19 mouse cellular contexts compared by ENCODE assay signal in the genomic region with DNA sequence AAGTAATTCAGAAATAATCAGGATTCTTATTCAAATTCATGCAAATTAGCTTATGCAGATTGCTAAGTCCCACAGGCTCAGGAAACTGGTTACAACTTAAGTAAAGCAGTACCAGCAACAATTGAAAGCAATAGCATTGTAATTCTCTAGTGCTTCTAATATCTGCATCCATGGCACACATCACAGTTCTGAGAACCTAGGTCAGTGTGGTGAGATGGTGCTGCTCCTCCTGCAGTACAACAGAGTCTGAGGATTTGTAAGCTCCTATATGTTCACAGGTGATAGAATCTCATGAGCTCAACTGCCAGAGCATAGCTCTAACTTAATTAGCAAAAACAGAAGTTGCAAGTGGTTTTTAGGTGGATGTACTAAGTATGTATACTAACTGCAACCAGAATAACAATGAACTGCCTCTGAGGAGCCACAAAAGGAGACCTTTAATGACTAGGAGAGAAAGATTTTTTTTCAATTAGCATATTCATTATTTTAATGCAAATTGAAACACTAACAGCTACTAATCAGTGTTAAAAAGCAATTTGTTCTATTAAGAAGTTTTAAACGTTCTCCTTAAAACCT.
DNase-seq lines count a peak whose midpoint lies in the region; ATAC-seq and TF ChIP-seq lines count a peak whose summit lies in the region.
"Had no signal": no experiment of that assay in that cellular context is flagged by ENCODE, and none has a peak within 500 bp of the region (broad histone marks: within the 10 kb centered on the region; RNA-seq: fewer than 3 reads in every experiment).

No protein-coding gene starts in this region.

- no peak overlapping the region for H3K9ac ChIP-seq in forebrain, embryonic 13.5 days
- no peak overlapping the region for H3K9ac ChIP-seq in forebrain, embryonic 11.5 days (ENCODE audit: low read length)
- no peak overlapping the region for H3K9ac ChIP-seq in midbrain, embryonic 12.5 days (replicated peaks)
- no peak overlapping the region for H3K9ac ChIP-seq in hindbrain, postnatal 0 days (replicated peaks; ENCODE audit: low read length)
- H3K9ac ChIP-seq in neural tube, embryonic 15.5 days (replicated peaks), result no peak overlapping the region
- H3K9ac ChIP-seq: heart, embryonic 13.5 days had no signal

- no peaks in the 10 kb centered on the region for H3K36me3 ChIP-seq in forebrain, embryonic 13.5 days (ENCODE audit: poor library complexity, severe bottlenecking)
- no peaks in the 10 kb centered on the region for H3K36me3 ChIP-seq in forebrain, embryonic 11.5 days (ENCODE audit: control insufficient read depth, insufficient read depth, low read length)
- no peaks in the 10 kb centered on the region for H3K36me3 ChIP-seq in midbrain, embryonic 12.5 days
- no peaks in the 10 kb centered on the region for H3K36me3 ChIP-seq in midbrain, embryonic 10.5 days
- no peaks in the 10 kb centered on the region for H3K36me3 ChIP-seq in hindbrain, postnatal 0 days (ENCODE audit: insufficient read depth, low read length)
- H3K36me3 ChIP-seq in neural tube, embryonic 15.5 days, result no peaks in the 10 kb centered on the region
- H3K36me3 ChIP-seq: heart, embryonic 13.5 days had no signal

- no peak for TF ChIP-seq CTCF in hindbrain, postnatal 0 days (IDR thresholded peaks at IDR 0.05; ENCODE audit: low read depth)

- H3K27ac ChIP-seq in forebrain, embryonic 13.5 days, result no peak overlapping the region
- H3K27ac ChIP-seq in forebrain, embryonic 11.5 days (ENCODE audit: low read depth, low read length), result no peak overlapping the region
- no peak overlapping the region for H3K27ac ChIP-seq in midbrain, embryonic 12.5 days (replicated peaks)
- H3K27ac ChIP-seq in midbrain, embryonic 10.5 days (replicated peaks), result no peak overlapping the region
- H3K27ac ChIP-seq in hindbrain, postnatal 0 days, result no peak overlapping the region
- H3K27ac ChIP-seq in neural tube, embryonic 15.5 days (replicated peaks), result no peak overlapping the region
- H3K27ac ChIP-seq: heart, adult 2 months; heart, embryonic 13.5 days; kidney, postnatal 0 days had no signal

- DNase-seq in forebrain, embryonic 11.5 days (ENCODE audit: low spot score), result no peak
- DNase-seq in midbrain, embryonic 10.5 days (ENCODE audit: low spot score), result no peak
- DNase-seq in hindbrain, postnatal 0 days (ENCODE audit: low spot score), result no peak
- no peak for DNase-seq in frontal cortex, postnatal 10 days (ENCODE audit: low spot score in 2 of 2)
- DNase-seq in layer of hippocampus, postnatal 14 days (ENCODE audit: low spot score in 2 of 2), result no peak
- DNase-seq: cerebellum, adult 18-20 months; cerebellum, postnatal 14 days; gastrocnemius, postnatal 36 days; heart, adult 2 months; heart, postnatal 14 days; kidney, adult 18-20 months; lung, adult 18-20 months; lung, postnatal 10 days; retina, postnatal 1 day had no signal

- ATAC-seq in forebrain, embryonic 13.5 days, result peak; percentile 48; the same call in 1 of the 2 replicates
- ATAC-seq in forebrain, embryonic 11.5 days (replicated peaks; ENCODE audit: low FRiP score), result no peak
- ATAC-seq in midbrain, embryonic 12.5 days (ENCODE audit: low FRiP score, low read depth), result 0 out of 2 replicates have a peak, but pooled peaks have one; percentile 23
- ATAC-seq in hindbrain, postnatal 0 days, result 0 out of 2 replicates have a peak, but pooled peaks have one; percentile 35
- ATAC-seq in neural tube, embryonic 15.5 days (ENCODE audit: low FRiP score), result peak; percentile 86

- peaks cover 7% of the 10 kb centered on the region for H3K4me1 ChIP-seq in forebrain, embryonic 13.5 days
- no peaks in the 10 kb centered on the region for H3K4me1 ChIP-seq in forebrain, embryonic 11.5 days (replicated peaks; ENCODE audit: control insufficient read depth, insufficient read depth, low read length)
- H3K4me1 ChIP-seq in midbrain, embryonic 12.5 days, result no peaks in the 10 kb centered on the region
- no peaks in the 10 kb centered on the region for H3K4me1 ChIP-seq in midbrain, embryonic 10.5 days
- H3K4me1 ChIP-seq in hindbrain, postnatal 0 days (ENCODE audit: insufficient read depth, low read length), result no peaks in the 10 kb centered on the region
- H3K4me1 ChIP-seq in neural tube, embryonic 15.5 days, result no peaks in the 10 kb centered on the region
- H3K4me1 ChIP-seq: heart, embryonic 13.5 days had no signal

- H3K9me3 ChIP-seq in forebrain, embryonic 13.5 days (replicated peaks), result no peaks in the 10 kb centered on the region
- no peaks in the 10 kb centered on the region for H3K9me3 ChIP-seq in forebrain, embryonic 11.5 days (ENCODE audit: control insufficient read depth, low read length)
- H3K9me3 ChIP-seq in midbrain, embryonic 12.5 days, result no peaks in the 10 kb centered on the region
- no peaks in the 10 kb centered on the region for H3K9me3 ChIP-seq in midbrain, embryonic 10.5 days (replicated peaks)
- H3K9me3 ChIP-seq in hindbrain, postnatal 0 days (ENCODE audit: low read length), result no peaks in the 10 kb centered on the region
- no peaks in the 10 kb centered on the region for H3K9me3 ChIP-seq in neural tube, embryonic 15.5 days (replicated peaks)
- H3K9me3 ChIP-seq: heart, embryonic 13.5 days had no signal

- WGBS in forebrain, embryonic 13.5 days, result 16% methylated on average over 1 of the region's 1 CpGs
- 35% methylated on average over 1 of the region's 1 CpGs for WGBS in forebrain, embryonic 11.5 days
- WGBS in midbrain, embryonic 12.5 days, result 37% methylated on average over 1 of the region's 1 CpGs
- 51% methylated on average over 1 of the region's 1 CpGs for WGBS in midbrain, embryonic 10.5 days
- WGBS in hindbrain, postnatal 0 days, result 27% methylated on average over 1 of the region's 1 CpGs
- 19% methylated on average over 1 of the region's 1 CpGs for WGBS in neural tube, embryonic 15.5 days

- no peak overlapping the region for H3K4me3 ChIP-seq in forebrain, embryonic 13.5 days
- H3K4me3 ChIP-seq in forebrain, embryonic 11.5 days (ENCODE audit: low read depth, low read length), result no peak overlapping the region
- H3K4me3 ChIP-seq in midbrain, embryonic 12.5 days, result no peak overlapping the region
- H3K4me3 ChIP-seq in midbrain, embryonic 10.5 days, result no peak overlapping the region
- H3K4me3 ChIP-seq in hindbrain, postnatal 0 days (ENCODE audit: low read length), result no peak overlapping the region
- H3K4me3 ChIP-seq in neural tube, embryonic 15.5 days (replicated peaks), result no peak overlapping the region
- H3K4me3 ChIP-seq: heart, adult 2 months; heart, embryonic 13.5 days had no signal

- no peaks in the 10 kb centered on the region for H3K27me3 ChIP-seq in forebrain, embryonic 13.5 days
- H3K27me3 ChIP-seq in forebrain, embryonic 11.5 days (ENCODE audit: control insufficient read depth, insufficient read depth, low read length), result no peaks in the 10 kb centered on the region
- no peaks in the 10 kb centered on the region for H3K27me3 ChIP-seq in midbrain, embryonic 12.5 days
- no peaks in the 10 kb centered on the region for H3K27me3 ChIP-seq in midbrain, embryonic 10.5 days (ENCODE audit: low read depth, poor library complexity, severe bottlenecking)
- no peaks in the 10 kb centered on the region for H3K27me3 ChIP-seq in hindbrain, postnatal 0 days (ENCODE audit: insufficient read depth, low read length)
- no peaks in the 10 kb centered on the region for H3K27me3 ChIP-seq in neural tube, embryonic 15.5 days (replicated peaks)
- H3K27me3 ChIP-seq: heart, embryonic 13.5 days had no signal

- H3K4me2 ChIP-seq in forebrain, embryonic 13.5 days, result no peak overlapping the region
- H3K4me2 ChIP-seq in forebrain, embryonic 11.5 days (ENCODE audit: low read depth, low read length, severe bottlenecking), result no peak overlapping the region
- no peak overlapping the region for H3K4me2 ChIP-seq in midbrain, embryonic 12.5 days (replicated peaks)
- no peak overlapping the region for H3K4me2 ChIP-seq in hindbrain, postnatal 0 days (ENCODE audit: low read depth, low read length)
- no peak overlapping the region for H3K4me2 ChIP-seq in neural tube, embryonic 15.5 days
- H3K4me2 ChIP-seq: heart, embryonic 13.5 days had no signal
